Mouse (Mus musculus): ENCODE measurements around the gene Klhdc8a. TPM values are rescaled to one million over a fixed set of nuclear protein-coding genes. Genes with fewer than 3 reads are reported as not detected.
"Not testable (repeated sequence)": the region's sequence is repeated elsewhere in the genome, so short reads cannot be mapped to it uniquely, and the experiment has no call there.

Gene Klhdc8a
- total RNA-seq, 2 experiments from 2014 or later, result 9.1 to 10.7 TPM

DNA sequence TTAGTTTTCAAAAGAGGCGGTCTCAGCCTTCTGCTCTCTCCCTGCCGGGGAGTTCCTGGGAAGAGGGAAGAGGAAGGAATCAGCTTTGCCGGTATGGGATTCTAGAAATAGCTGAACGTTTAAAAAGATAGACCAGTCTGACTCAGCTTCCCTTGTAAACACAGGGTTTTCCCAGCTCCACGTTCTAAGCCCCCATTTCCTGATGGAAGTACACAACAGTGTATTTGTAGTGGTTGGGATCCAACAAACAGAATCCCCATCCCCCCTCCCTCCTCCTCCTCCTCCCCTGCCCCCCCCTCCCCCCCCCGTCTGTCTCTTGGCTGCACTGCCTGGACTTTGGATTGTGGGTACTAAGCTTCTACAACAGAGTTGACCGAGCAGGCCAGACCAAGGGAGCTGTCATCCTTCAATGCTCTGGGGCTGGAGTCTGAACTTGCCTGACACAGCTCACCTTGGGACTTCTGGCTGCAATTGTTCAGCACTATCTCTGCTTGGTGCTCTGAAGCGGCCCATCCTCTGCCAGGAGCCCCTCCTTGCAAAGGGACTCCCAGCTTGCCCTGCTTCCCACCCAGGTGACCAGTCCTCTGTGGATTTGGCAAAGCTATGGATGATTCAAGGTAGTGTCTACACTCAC, 39.7 kb downstream of the Klhdc8a start:
- intact Hi-C loops (cut with DNase I), result no loop called here

DNA sequence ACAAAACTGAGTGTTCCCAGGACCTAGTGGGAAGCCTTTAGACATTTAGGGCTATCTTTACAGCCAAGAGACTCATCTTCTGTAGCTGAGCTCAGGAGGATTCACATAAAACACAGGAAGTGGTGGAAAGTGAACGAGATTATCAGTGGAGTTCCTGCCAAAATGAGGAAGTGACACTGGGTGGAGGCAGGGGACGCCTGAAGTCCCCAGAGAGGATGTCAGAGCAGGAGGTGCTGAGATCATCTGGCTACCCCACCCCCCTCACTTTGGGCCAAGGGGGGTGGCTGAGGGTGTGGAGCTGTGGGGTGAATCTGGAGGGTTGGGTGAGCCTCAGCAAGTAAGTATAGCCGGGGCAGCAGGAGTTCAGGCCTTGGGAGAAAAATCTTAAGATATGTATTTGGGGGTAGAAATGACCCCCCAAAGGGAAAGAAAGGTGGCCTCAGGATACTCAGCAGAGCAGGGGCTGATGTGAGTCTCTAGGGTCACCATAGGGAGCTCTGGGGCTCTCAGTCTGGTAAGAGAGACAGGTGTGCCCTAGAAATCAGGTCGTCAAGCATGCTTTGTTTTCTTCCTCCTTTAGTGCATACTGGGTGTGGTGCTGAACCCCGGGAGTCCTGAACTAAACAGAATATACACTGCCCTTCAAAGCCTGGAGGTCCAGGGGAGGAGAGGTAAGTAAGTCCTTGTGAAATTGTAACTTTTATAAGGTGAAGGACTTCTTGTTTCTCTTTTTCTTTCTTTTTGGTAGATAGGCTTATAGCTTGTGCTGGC, 43.5 kb downstream of the Klhdc8a start:
- no peak for DNase-seq
- intact Hi-C loops (cut with DNase I), result no loop called here

More for the DNA sequence above, 39.7 kb downstream of the Klhdc8a start:
- no peak for DNase-seq

DNA sequence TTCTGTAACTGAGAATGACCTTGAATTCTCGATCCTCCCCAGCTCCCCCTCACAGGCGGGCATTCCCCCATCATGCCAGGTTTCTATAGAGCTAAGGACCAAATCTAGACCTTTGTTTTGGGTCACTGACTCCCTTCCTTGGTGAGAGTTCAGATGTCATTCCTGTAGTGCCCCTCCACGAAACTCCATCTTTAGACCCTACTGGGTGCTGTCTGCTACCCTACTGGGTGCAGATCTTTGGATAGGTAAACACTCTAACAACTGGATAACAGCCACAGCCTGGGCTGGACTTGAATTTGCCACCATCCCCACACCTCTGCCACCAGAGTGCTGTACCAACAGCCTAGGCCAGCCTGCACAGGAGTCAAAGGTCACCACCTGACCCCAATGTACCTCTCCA, 44.1 kb downstream of the Klhdc8a start:
- intact Hi-C loops (cut with DNase I), result no loop called here

DNA sequence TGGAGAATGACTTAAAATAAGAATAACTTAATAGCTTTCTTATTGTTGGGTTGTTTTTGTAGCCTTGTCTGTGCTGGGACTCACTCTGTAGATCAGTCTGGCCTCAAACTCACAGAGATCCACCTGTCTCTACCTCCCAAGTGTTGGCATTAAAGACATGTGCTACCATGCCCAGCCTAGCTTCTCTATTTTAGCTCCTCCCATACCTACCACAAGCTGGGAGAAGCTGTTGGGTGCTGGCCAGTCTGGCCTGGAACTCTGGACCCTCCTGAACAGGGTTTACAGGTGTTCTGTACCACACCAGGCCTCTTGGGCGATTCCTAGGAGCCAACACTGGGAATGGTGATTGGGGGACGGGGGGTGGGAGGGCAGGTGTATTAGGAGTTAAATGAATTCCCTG, 44.8 kb downstream of the Klhdc8a start:
- no peak for DNase-seq
- intact Hi-C loops (cut with DNase I), result no loop called here

More for the DNA sequence above, 44.1 kb downstream of the Klhdc8a start:
- DNase-seq, result no peak

DNA sequence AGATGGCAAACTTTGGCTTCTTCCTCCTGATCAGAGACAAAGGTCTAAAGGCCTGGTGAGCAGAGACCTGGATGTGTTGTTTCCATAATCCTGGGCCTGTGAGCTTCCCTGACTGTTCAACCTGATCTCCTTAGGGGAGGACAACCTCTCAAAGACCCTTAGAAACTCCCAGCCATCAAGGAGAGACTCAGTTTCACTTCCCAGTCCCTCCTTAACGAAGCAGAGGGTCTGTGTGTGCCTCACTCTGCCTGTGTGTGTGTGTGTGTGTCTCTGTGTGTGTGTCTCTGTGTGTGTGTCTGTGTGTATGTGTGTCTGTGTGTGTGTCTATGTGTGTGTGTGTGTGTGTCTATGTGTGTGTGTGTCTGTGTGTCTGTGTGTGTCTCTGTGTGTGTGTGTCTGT, 45.2 kb downstream of the Klhdc8a start:
- DNase-seq, result no peak
- intact Hi-C loops (cut with DNase I), result no loop called here

DNA sequence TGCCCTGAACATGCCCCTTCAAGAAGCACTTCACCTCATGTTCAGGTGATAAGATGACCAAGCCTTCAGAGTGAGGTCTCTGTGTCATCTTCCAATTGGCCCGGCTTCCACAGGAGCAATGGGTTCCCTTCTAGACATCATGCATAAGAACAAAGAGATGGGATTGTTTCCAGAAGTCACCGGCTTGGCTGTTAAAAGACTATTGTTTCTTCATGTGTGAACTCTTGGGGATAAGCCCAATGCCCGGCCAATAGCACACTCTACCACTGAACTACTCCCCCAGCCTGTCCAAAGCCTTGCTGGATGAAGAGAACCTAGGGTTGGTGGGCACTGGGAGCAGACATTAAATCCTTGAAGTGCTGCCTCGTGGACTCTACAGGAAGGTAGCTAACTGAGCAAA, 47.1 kb downstream of the Klhdc8a start:
- intact Hi-C loops (cut with DNase I), result no loop called here

DNA sequence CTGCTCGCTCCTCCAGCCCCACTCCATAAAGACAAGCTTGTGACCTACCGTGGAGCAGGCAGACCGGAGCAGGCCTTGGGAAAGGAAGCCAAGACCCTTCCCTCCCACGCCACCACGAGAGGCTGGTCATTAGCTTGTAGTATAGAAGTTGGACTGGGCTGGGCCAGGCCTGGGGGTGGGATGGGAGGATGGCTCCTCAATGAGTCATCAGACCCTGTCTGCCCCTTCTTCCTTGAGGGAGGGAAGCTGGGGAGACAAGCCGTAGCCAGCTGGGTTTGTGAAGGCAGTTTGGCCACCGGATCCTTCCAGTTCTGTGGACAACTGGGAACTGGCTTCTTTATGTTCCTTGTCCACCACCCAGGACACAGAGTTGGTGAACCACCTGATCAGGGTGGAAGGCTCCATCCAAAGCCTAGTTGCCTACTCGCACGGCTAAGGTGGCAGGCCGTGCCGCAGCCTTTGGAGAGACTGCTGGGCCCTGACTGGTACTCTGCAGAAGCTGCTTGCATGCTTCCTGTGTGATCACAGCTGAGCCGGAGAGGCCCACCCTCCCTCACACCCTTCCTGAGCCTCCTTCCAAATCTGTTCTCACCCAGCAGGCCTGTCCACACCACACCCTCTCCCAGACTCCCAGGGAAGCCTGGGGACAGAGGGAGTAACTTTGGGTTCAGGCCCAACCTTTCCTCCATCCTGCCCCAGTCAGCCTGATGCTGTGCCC, 47.9 kb downstream of the Klhdc8a start:
- intact Hi-C loops (cut with DNase I), result no loop called here
- no peak for DNase-seq

More for the DNA sequence above, 47.1 kb downstream of the Klhdc8a start:
- DNase-seq, result no peak

DNA sequence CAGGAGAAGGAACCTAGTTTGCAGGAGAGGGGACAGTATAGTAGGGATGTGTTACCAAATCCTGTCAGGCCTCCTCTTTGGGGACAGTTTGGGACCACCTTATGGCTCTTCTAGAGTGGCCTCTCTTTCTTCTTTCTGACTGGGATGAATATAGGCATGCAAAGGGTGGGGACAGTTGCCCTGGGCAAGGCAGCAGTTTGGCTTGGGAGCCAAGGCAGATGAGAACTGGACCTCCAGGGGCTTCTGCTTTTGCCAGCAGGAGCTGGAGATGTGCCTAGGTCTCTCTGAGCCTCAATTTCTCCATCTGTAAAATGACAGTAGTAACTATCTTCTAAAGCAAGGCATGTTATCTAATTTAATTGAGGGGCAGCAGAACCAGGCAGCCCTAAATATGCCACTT, 48.5 kb downstream of the Klhdc8a start:
- intact Hi-C loops (cut with DNase I), result no loop called here
- DNase-seq, result no peak

DNA sequence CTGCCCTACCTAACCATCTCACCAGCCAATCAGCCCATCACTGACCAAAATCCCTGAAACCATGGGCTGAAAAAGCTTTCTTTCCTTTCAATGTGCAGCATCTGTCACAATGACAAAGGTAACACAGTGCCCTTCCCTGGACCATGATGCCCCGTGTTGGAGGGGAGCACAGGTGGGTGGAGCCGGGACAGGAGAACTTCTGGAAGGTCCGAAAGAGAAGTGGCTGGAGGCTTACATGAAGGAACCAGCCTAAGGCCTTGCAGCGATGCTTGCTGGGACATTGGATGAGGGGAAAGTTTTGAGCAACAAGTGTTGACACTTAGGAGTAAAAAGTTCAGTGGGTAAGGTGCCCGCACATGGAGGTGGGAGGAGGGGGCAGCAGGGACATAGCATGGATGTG, 50.0 kb downstream of the Klhdc8a start:
- intact Hi-C loops (cut with DNase I), result no loop called here
- DNase-seq, result no peak

DNA sequence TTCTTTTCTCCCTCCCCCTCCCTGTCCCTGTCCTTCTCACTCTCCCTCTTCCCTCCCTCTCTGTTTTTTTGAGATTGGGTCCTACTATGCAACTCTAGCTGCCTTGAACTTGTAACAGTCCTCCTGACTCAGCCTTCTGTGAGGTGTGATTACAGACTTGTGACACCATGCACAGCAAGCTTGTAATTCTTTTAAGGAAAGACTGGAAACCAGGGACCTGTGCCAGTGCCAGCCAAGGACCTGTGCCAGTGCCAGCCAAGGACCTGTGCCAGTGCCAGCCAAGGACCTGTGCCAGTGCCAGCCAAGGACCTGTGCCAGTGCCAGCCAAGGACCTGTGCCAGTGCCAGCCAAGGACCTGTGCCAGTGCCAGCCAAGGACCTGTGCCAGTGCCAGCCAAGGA, 50.6 kb downstream of the Klhdc8a start:
- DNase-seq; intact Hi-C loops (cut with DNase I): not testable (repeated sequence)

DNA sequence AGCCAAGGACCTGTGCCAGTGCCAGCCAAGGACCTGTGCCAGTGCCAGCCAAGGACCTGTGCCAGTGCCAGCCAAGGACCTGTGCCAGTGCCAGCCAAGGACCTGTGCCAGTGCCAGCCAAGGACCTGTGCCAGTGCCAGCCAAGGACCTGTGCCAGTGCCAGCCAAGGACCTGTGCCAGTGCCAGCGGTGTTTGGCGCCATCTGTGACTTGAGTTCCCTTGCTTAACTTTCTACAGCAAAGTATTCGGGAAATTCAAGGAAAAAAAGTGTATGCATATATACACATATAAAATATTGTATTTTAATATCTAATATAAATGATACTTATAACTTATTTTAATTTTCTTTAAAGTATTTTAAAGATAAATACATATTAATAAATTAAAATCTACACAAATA, 51.2 kb downstream of the Klhdc8a start:
- intact Hi-C loops (cut with DNase I); DNase-seq: not testable (repeated sequence)

DNA sequence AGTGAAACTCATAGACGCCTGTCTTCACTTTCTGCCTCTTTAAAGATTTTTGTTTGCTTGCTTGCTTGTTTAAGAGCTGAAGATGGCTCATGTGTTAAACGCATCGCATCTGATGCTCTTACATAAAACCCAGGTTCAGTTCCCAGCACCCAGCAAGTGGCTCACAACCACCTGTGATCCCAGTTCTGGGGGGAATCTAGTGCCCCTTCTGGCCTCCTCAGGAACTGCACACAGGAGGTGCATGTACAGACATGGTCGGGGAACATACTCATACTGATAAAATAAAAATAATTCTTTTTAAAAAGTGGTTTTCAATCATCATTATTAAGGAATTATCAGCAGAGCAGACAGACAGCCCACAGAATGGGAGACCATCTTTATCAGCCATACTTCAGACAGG, 52.6 kb downstream of the Klhdc8a start:
- intact Hi-C loops (cut with DNase I), result loop anchor here (10.0 kb wide), 2 partner anchors 196 to 366 kb away; no protein-coding TSS in a partner anchor

DNA sequence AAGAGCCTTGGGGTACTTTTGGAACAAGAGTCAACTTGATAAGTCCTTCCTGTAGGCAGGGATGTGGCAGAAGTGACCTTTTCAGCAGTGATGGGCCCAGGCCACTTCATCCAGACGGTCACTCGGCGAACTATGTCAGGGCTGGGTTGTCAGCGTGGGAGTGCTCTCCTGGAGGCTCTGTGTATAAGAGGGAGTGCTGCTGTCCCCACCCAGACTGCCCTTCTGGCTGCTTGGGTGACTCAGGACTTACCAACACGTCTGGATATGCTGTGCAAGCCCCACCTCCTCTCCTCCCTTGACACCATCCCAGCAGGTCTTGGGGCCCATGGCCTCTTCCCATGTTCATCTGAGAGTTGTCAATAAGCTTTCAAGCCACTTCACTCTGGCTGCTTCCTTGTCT, 55.0 kb downstream of the Klhdc8a start:
- DNase-seq, result no peak
- intact Hi-C loops (cut with DNase I), result loop anchor here (10.0 kb wide), 2 partner anchors 199 to 369 kb away; no protein-coding TSS in a partner anchor

More for the DNA sequence above, 52.6 kb downstream of the Klhdc8a start:
- no peak for DNase-seq

DNA sequence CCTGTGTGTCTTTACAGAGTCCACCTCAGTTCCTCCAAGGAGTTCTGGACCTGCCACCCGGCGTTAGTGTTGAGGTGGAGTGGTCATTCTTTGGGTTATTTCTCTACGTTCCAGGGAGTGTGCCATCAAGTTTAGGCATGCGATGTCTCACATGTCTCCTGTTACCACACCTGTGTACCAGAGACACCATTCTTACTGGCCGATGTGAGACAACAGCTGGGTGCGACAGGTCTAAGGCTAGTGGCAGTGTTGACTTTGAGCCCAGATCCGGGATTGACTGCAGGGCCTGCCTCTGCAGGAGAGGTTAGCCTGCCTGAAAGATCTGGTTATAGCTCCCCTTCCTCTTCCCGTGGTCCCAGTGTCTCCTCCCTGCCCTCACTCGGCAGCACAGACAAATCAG, 55.8 kb downstream of the Klhdc8a start:
- no peak for DNase-seq
- intact Hi-C loops (cut with DNase I), result loop anchor here (10.0 kb wide), 2 partner anchors 199 to 369 kb away; no protein-coding TSS in a partner anchor

DNA sequence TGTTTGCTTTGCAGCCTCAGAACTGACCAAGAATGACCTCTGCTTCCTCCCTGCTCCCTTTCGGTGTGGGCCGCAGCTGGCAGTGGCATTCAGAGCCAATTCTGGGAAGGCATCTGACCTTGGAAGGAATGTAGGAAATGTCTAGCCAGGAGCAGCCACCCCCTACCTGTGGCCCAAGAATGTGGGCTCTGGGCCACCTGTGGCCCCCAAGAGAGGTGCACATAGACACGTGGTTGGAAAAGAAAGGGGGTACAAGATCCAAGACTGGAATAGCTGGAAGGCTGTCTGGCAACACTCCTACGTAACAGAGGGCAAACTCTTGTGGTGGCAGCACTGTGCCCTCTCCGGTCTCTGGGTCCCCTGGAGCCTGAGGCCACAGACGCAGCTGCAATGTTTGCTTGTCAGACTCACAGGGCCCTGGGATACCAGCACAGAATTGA, 56.8 kb downstream of the Klhdc8a start:
- no peak for DNase-seq
- intact Hi-C loops (cut with DNase I), result loop anchor here (5.0 to 10.0 kb wide), 4 partner anchors 43 to 370 kb away; no protein-coding TSS in a partner anchor

DNA sequence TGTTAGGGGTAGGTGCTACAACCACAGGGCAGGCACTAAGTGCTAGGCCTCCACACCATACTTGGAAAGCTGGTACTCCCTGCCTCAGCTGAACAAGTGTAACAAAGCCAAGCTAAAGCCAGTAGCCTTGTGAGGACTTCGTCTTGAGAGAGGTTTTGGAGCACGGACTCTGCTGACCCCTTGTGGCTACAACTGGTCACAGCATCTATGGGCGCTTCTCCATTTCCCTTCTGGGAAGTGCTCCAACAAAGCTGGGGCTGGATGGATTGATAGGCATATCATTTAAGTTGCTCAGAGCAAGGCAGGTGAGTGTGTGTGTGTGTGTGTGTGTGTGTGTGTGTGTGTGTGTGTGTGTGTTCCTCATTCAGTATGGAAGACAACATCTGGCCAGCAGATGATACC, 57.4 kb downstream of the Klhdc8a start:
- intact Hi-C loops (cut with DNase I), result loop anchor here (5.0 to 10.0 kb wide), 4 partner anchors 44 to 371 kb away; no protein-coding TSS in a partner anchor
- peak; percentile 85 for DNase-seq

DNA sequence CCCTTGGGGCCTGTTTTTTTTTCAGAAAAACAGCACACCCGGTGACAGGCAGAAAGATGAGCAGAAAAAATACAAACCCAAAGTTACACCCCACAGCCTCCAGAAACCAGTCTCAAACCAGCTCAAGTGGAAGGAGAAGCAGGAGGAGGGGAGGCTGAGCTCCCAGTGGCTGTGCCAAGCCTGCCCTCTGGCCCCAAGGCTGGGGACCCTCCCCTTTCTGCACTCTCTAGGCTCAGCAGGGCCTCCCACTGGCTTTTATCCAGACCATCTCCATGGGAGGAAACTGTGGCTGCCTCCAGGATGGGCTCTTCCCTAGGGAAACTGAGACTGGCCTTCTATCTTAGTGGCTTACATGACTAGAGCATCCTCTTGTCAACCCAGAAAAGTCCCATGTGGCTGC, 58.4 kb downstream of the Klhdc8a start:
- DNase-seq, result no peak

More for the DNA sequence above, 58.4 kb downstream of the Klhdc8a start:
- intact Hi-C loops (cut with DNase I), result loop anchor here (5.0 to 10.0 kb wide), 4 partner anchors 45 to 372 kb away; no protein-coding TSS in a partner anchor

Data from left cerebral cortex, postnatal 4 days (tissue).